Mouse (Mus musculus) hindbrain, postnatal 0 days (tissue): ENCODE results near the gene 4930467E23Rik. TPM values are rescaled to one million over a fixed set of nuclear protein-coding genes. Genes with fewer than 3 reads are reported as not detected.
"Not testable (repeated sequence)": the region's sequence is repeated elsewhere in the genome, so short reads cannot be mapped to it uniquely, and the experiment has no call there.

ENCODE experiments used
- ATAC-seq: fragments of 200-750 bp; cut with Nextera tagmentation; 2 replicates; pipeline ENCODE4 v1.8.0; 2017; ENCODE audit warnings: mild to moderate bottlenecking, moderate TSS enrichment, moderate library complexity
- DNase-seq: peaks from one replicate; pipeline ENCODE4 v3.0.0-alpha.2; 2015; ENCODE audit warnings: low spot score
- H3K27ac ChIP-seq: fragments of 300-500 bp; sonication (generic); 2 replicates; pipeline ENCODE4 v1.5.1; 2014; ENCODE audit warnings: mild to moderate bottlenecking
- H3K27me3 ChIP-seq: fragments of 300-500 bp; sonication (generic); 2 replicates; pipeline ENCODE4 v1.6.1; 2014; ENCODE audit warnings: low read length, mixed read lengths; ENCODE audit not compliant: insufficient read depth
- H3K36me3 ChIP-seq: fragments of 300-500 bp; sonication (generic); 2 replicates; pipeline ENCODE4 v1.6.1; 2014; ENCODE audit warnings: low read length, mixed read lengths; ENCODE audit not compliant: insufficient read depth
- H3K4me1 ChIP-seq: fragments of 300-500 bp; sonication (generic); 2 replicates; pipeline ENCODE4 v1.6.1; 2014; ENCODE audit warnings: antibody characterized with exemption, low read length, mixed read lengths; ENCODE audit not compliant: insufficient read depth
- H3K4me2 ChIP-seq: fragments of 300-500 bp; sonication (generic); 2 replicates; pipeline ENCODE4 v1.6.1; 2014; ENCODE audit warnings: low read depth, mild to moderate bottlenecking, low read length, moderate library complexity, mixed read lengths
- H3K4me3 ChIP-seq: fragments of 300-500 bp; sonication (generic); 2 replicates; pipeline ENCODE4 v1.5.1; 2014; ENCODE audit warnings: low read length
- H3K9ac ChIP-seq: fragments of 300-500 bp; sonication (generic); replicated peaks from 2 replicates; pipeline ENCODE4 v1.6.1; 2014; ENCODE audit warnings: mild to moderate bottlenecking, low read length, moderate library complexity, mixed read lengths
- H3K9me3 ChIP-seq: fragments of 300-500 bp; sonication (generic); 2 replicates; pipeline ENCODE4 v1.6.1; 2016; ENCODE audit warnings: low read length, mixed read lengths
- CTCF ChIP-seq: IDR thresholded peaks from 2 replicates; pipeline ENCODE4 v1.5.1; 2016; ENCODE audit warnings: antibody characterized with exemption, control low read depth, low read depth
- WGBS: fragments of 180-500 bp; shearing (Covaris S2); extraction: QIAGEN DNeasy Blood & Tissue Kit; methylation state at CpG from one replicate; pipeline ENCODE4 v1.1.7; 2014; 5-methylcytosine and 5-hydroxymethylcytosine counted together
- polyA plus RNA-seq: library from polyadenylated mRNA; unstranded; fragments of >200 nt; fragmentation: Nextera tagmentation; extraction: Ambion mirVana; gene quantifications from 2 replicates; pipeline ENCODE4 v1.2.1, GENCODE M21; 2015
- total RNA-seq: library from RNA; depleted of rRNA; stranded (reverse); fragments of >200 nt; gene quantifications from 2 replicates; pipeline ENCODE4 v1.2.3, GENCODE M21; 2014; rRNA removed

4930467E23Rik gene
- total and polyA plus RNA-seq, 2 experiments from 2014 or later = not detected

GRCm38 (mm10) chr8:19784554-19785364, 55.4 kb downstream of the 4930467E23Rik start:
- peak; percentile 49 for TF ChIP-seq CTCF
- not testable (repeated sequence) for H3K9me3 ChIP-seq, H3K4me1 ChIP-seq, H3K36me3 ChIP-seq, H3K27me3 ChIP-seq
- H3K4me2 ChIP-seq = peak overlapping the region; percentile 49
- WGBS = 14% methylated on average over 63 of the region's 71 CpGs
- ATAC-seq (peak; percentile 100), DNase-seq (peak; percentile 98)
- peak overlapping the region; percentile 72 for H3K27ac ChIP-seq
- peak overlapping the region; percentile 78 for H3K9ac ChIP-seq
- peak overlapping the region; percentile 57 for H3K4me3 ChIP-seq

GRCm38 (mm10) chr8:19792696-19793095, 63.3 kb downstream of the 4930467E23Rik start:
- H3K27ac ChIP-seq, H3K9ac ChIP-seq, ATAC-seq, H3K4me1 ChIP-seq, H3K9me3 ChIP-seq, H3K4me2 ChIP-seq, DNase-seq, H3K4me3 ChIP-seq, H3K36me3 ChIP-seq, H3K27me3 ChIP-seq: not testable (repeated sequence)
- 74% methylated on average over 7 of the region's 7 CpGs for WGBS

Other genes starting within 250 kb of the 4930467E23Rik start
- gene Defb7, start 234.5 kb upstream of the 4930467E23Rik start, total RNA-seq = not detected in 2 replicates
- not detected in 2 replicates for gene Defb7, start 234.5 kb upstream of the 4930467E23Rik start, polyA plus RNA-seq
- gene Gm31371, start 173.8 kb downstream of the 4930467E23Rik start, total RNA-seq = 0.84 and 1.3 TPM in 2 replicates
- gene Gm31371, start 173.8 kb downstream of the 4930467E23Rik start, polyA plus RNA-seq = not detected in 2 replicates